Mouse (Mus musculus) forebrain, postnatal 0 days (tissue): ENCODE measurements around the gene Odc1. TPM values are rescaled to one million over a fixed set of nuclear protein-coding genes. Genes with fewer than 3 reads are reported as not detected.

ENCODE experiments used
- ATAC-seq: fragments of 200-750 bp; cut with Nextera tagmentation; 2 replicates; pipeline ENCODE4 v1.8.0; 2017; ENCODE audit warnings: mild to moderate bottlenecking, moderate library complexity
- DNase-seq: peaks from one replicate; pipeline ENCODE4 v3.0.0-alpha.2; 2015
- H3K27ac ChIP-seq: fragments of 300-500 bp; sonication (generic); 2 replicates; pipeline ENCODE4 v1.5.1; 2014; ENCODE audit warnings: low read depth, mild to moderate bottlenecking, antibody characterized with exemption, low read length, moderate library complexity, mixed read lengths
- H3K27me3 ChIP-seq: fragments of 300-500 bp; sonication (generic); 2 replicates; pipeline ENCODE4 v1.6.1; 2014; ENCODE audit warnings: mild to moderate bottlenecking, low read length, mixed read lengths; ENCODE audit not compliant: insufficient read depth
- H3K36me3 ChIP-seq: fragments of 300-500 bp; sonication (generic); 2 replicates; pipeline ENCODE4 v1.6.1; 2014; ENCODE audit warnings: mild to moderate bottlenecking, moderate library complexity; ENCODE audit not compliant: insufficient read depth
- H3K4me1 ChIP-seq: fragments of 300-500 bp; sonication (generic); 2 replicates; pipeline ENCODE4 v1.6.1; 2014; ENCODE audit warnings: antibody characterized with exemption; ENCODE audit not compliant: insufficient read depth
- H3K4me2 ChIP-seq: fragments of 300-500 bp; sonication (generic); 2 replicates; pipeline ENCODE4 v1.6.1; 2014; ENCODE audit warnings: low read depth, mild to moderate bottlenecking, moderate library complexity
- H3K4me3 ChIP-seq: fragments of 300-500 bp; sonication (generic); 2 replicates; pipeline ENCODE4 v1.5.1; 2014; ENCODE audit warnings: low read depth, low read length, mixed read lengths
- H3K9ac ChIP-seq: fragments of 300-500 bp; sonication (generic); 2 replicates; pipeline ENCODE4 v1.6.1; 2014; ENCODE audit warnings: mild to moderate bottlenecking
- H3K9me3 ChIP-seq: fragments of 300-500 bp; sonication (generic); 2 replicates; pipeline ENCODE4 v1.6.1; 2016; ENCODE audit warnings: low read length
- CTCF ChIP-seq: sonication (generic); IDR thresholded peaks from 2 replicates; pipeline ENCODE4 v1.5.1; 2016; ENCODE audit warnings: antibody characterized with exemption, control low read depth, low read depth
- WGBS: fragments of 180-500 bp; shearing (Covaris S2); extraction: QIAGEN DNeasy Blood & Tissue Kit; methylation state at CpG from one replicate; pipeline ENCODE4 v1.1.7; 2014; 5-methylcytosine and 5-hydroxymethylcytosine counted together
- polyA plus RNA-seq: library from polyadenylated mRNA; unstranded; fragments of >200 nt; fragmentation: Nextera tagmentation; extraction: Ambion mirVana; gene quantifications from 2 replicates; pipeline ENCODE4 v1.2.1, GENCODE M21; 2015
- total RNA-seq: library from RNA; depleted of rRNA; stranded (reverse); fragments of >200 nt; gene quantifications from 2 replicates; pipeline ENCODE4 v1.2.3, GENCODE M21; 2014; rRNA removed

Gene Odc1
- total and polyA plus RNA-seq, 2 experiments from 2014 or later = 146 to 293 TPM

DNA sequence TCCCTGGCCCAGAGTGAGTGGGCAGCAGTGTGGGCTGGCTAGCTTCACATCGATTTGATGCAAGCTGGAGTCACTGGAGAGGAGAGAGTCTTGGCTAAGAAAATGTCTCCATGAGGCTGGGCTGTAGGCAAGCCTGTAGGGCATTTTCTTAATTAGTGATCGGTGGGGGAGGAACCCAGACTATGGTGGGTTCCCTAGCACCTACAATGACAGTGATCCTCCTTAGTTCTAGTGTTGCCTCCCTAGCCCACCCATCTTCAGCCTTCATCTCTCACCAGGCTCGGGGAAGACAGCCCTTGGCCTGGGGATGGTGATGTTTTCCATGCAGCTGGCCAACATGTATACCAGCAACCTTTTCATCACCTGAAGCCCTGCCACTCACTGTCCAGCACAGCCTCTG lies 43.8 kb downstream of the Odc1 start:
- Histone ChIP-seq H3K4me2 (no peak overlapping the region), H3K27ac (no peak overlapping the region), H3K4me3 (no peak overlapping the region), H3K9ac (no peak overlapping the region), H3K9me3 (no peaks in the 10 kb centered on the region), H3K27me3 (no peaks in the 10 kb centered on the region), H3K4me1 (peaks cover 5% of the 10 kb centered on the region; the same call in 1 of the 2 replicates), H3K36me3 (no peaks in the 10 kb centered on the region)
- DNase-seq (no peak), ATAC-seq (no peak)
- TF ChIP-seq CTCF = no peak
- WGBS = 94% methylated on average over 3 of the region's 3 CpGs

DNA sequence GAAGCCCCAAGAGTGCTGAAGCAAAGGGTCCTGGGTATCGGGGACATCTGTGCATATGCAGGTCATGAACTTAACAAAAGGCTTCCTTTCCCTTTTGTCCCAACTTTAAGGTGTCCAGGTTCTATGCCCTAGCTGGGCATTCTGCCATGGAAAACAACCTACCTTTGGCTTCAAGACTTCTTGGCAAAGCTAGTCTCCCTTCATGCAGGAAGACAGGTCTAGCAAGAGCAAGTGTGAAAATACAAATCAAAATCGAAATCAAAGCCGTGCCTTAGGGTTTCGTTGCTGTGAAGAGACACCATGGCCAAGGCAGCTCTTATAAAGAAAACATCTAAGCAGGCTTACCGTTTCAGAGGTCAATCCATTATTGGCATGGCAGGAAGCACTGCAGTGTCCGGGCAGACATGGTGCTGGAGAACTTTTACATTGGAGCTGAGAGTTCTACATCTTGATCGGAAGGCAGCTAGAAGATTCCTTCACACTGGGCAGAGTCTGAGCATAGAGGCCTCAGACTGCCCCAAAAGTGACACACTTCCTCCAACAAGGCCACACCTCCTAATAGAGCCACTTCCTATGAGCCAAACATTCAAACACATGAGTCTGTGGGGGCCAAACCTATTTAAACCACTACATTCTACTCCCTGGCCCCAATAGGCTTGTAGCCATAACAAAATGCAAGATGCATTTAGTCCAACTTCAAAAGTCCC lies 44.5 kb downstream of the Odc1 start:
- no peak for TF ChIP-seq CTCF
- WGBS = 92% methylated on average over 7 of the region's 7 CpGs
- H3K36me3 ChIP-seq = no peaks in the 10 kb centered on the region
- no peak for ATAC-seq
- no peak overlapping the region for H3K4me3 ChIP-seq
- no peaks in the 10 kb centered on the region for H3K27me3 ChIP-seq
- no peak for DNase-seq
- H3K4me2 ChIP-seq = no peak overlapping the region
- no peak overlapping the region for H3K27ac ChIP-seq
- no peaks in the 10 kb centered on the region for H3K9me3 ChIP-seq
- no peak overlapping the region for H3K9ac ChIP-seq
- H3K4me1 ChIP-seq = peaks cover 3% of the 10 kb centered on the region; the same call in 1 of the 2 replicates

DNA sequence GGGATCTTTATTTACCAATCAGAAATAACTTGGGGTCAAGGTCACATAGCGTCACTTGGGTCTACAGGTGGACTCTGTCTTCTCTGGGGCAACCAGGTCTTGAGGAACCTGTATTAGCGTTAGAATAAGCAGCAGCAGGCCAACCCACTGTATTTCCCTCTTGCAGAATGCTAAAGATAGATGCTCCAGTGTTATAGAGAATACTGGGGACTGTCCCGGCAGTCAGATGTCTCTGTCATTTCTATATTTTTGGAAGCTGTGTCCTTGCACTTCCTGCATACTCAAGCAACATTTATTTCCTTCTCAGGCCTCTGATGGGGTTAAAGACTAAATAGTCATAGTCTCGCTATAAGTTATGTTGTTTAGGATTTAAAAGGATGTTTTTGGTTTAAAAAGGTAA lies 46.7 kb downstream of the Odc1 start:
- H3K36me3 ChIP-seq = no peaks in the 10 kb centered on the region
- no peak overlapping the region for H3K27ac ChIP-seq
- no peak overlapping the region for H3K9ac ChIP-seq
- WGBS = 91% methylated on average over 4 of the region's 4 CpGs
- no peaks in the 10 kb centered on the region for H3K4me1 ChIP-seq
- TF ChIP-seq CTCF = no peak
- no peak overlapping the region for H3K4me3 ChIP-seq
- no peaks in the 10 kb centered on the region for H3K9me3 ChIP-seq
- no peak overlapping the region for H3K4me2 ChIP-seq
- DNase-seq (no peak), ATAC-seq (no peak)
- no peaks in the 10 kb centered on the region for H3K27me3 ChIP-seq

- no peaks in the 10 kb centered on the region for H3K9me3 ChIP-seq
- H3K4me2 ChIP-seq = no peak overlapping the region
- H3K27me3 ChIP-seq = no peaks in the 10 kb centered on the region
- no peak overlapping the region for H3K4me3 ChIP-seq
- H3K9ac ChIP-seq = no peak overlapping the region
- H3K4me1 ChIP-seq = no peaks in the 10 kb centered on the region
- H3K27ac ChIP-seq = no peak overlapping the region
- ATAC-seq = no peak
- no peak for DNase-seq
- WGBS = 87% methylated on average over 2 of the region's 2 CpGs
- no peak for TF ChIP-seq CTCF
- no peaks in the 10 kb centered on the region for H3K36me3 ChIP-seq
Measured at GRCm38 (mm10) chr12:17593956-17594355, 49.4 kb downstream of the Odc1 start.

GRCm38 (mm10) chr12:17594701-17595100 lies 50.1 kb downstream of the Odc1 start:
- H3K4me1 ChIP-seq = no peaks in the 10 kb centered on the region
- H3K4me2 ChIP-seq = no peak overlapping the region
- TF ChIP-seq CTCF = no peak
- ATAC-seq (no peak), DNase-seq (no peak)
- no peak overlapping the region for H3K27ac ChIP-seq
- H3K9me3 ChIP-seq = no peaks in the 10 kb centered on the region
- no peaks in the 10 kb centered on the region for H3K27me3 ChIP-seq
- no peak overlapping the region for H3K4me3 ChIP-seq
- WGBS = 89% methylated on average over 4 of the region's 4 CpGs
- H3K9ac ChIP-seq = no peak overlapping the region
- H3K36me3 ChIP-seq = no peaks in the 10 kb centered on the region

- DNase-seq (no peak), ATAC-seq (no peak)
- Histone ChIP-seq H3K9ac (no peak overlapping the region), H3K4me3 (no peak overlapping the region), H3K27me3 (no peaks in the 10 kb centered on the region), H3K4me2 (no peak overlapping the region), H3K4me1 (no peaks in the 10 kb centered on the region), H3K27ac (no peak overlapping the region), H3K36me3 (no peaks in the 10 kb centered on the region), H3K9me3 (no peaks in the 10 kb centered on the region)
- 100% methylated on average over 1 of the region's 1 CpGs for WGBS
- TF ChIP-seq CTCF = no peak
Measured at GRCm38 (mm10) chr12:17595166-17595565, 50.6 kb downstream of the Odc1 start.

Other genes starting within 250 kb of the Odc1 start
- 0.86 and 2.4 TPM in 2 replicates for gene Atp6v1c2, start 215.4 kb upstream of the Odc1 start, total RNA-seq
- 1.3 and 1.6 TPM in 2 replicates for gene Atp6v1c2, start 215.4 kb upstream of the Odc1 start, polyA plus RNA-seq
- gene Nol10, start 196.3 kb upstream of the Odc1 start, total RNA-seq = 11.6 and 13.9 TPM in 2 replicates
- 9.1 and 13.2 TPM in 2 replicates for gene Nol10, start 196.3 kb upstream of the Odc1 start, polyA plus RNA-seq
- gene Hpcal1, start 146.1 kb downstream of the Odc1 start, total RNA-seq = 27.7 and 46.9 TPM in 2 replicates
- 47.1 and 76.7 TPM in 2 replicates for gene Hpcal1, start 146.1 kb downstream of the Odc1 start, polyA plus RNA-seq